Mouse (Mus musculus) MEL (cell line): ENCODE results near the gene Rexo4.

Experiments
- CTCF ChIP-seq, 3 experiments: IDR thresholded peaks in 2 of 3; conservative IDR thresholded peaks in 1 of 3; 2 replicates each; pipeline ENCODE4 v1.5.1; 2011 to 2012; ENCODE audit warnings: low read length in 3 of 3, low read depth in 2 of 3, mild to moderate bottlenecking in 2 of 3, improper control_type of control experiment in 1 of 3, inconsistent platforms in 1 of 3, mixed read lengths in 1 of 3, moderate library complexity in 1 of 3; ENCODE audit not compliant: control insufficient read depth in 1 of 3, insufficient read depth in 1 of 3, poor library complexity in 1 of 3, severe bottlenecking in 1 of 3
- EP300 ChIP-seq, 2 experiments: IDR thresholded peaks; 2 replicates each; pipeline ENCODE4 v1.6.1; 2011; ENCODE audit warnings: improper control_type of control experiment in 2 of 2, low read length in 2 of 2, low read depth in 1 of 2, mild to moderate bottlenecking in 1 of 2
- HCFC1 ChIP-seq: IDR thresholded peaks from 2 replicates; pipeline ENCODE4 v1.6.1; 2012; ENCODE audit warnings: low read depth, mild to moderate bottlenecking, inconsistent platforms, low read length, improper control_type of control experiment, moderate library complexity
- MAFK ChIP-seq: IDR thresholded peaks from 2 replicates; pipeline ENCODE4 v1.6.1; 2011; ENCODE audit warnings: low read depth, mild to moderate bottlenecking, low read length, improper control_type of control experiment, borderline replicate concordance
- MXI1 ChIP-seq: IDR thresholded peaks from 2 replicates; pipeline ENCODE4 v1.6.1; 2011; ENCODE audit warnings: mild to moderate bottlenecking, low read depth, low read length, improper control_type of control experiment
- MYB ChIP-seq: IDR thresholded peaks from 2 replicates; pipeline ENCODE4 v1.6.1; 2011; ENCODE audit warnings: mild to moderate bottlenecking, low read depth, low read length, improper control_type of control experiment
- NRF1 ChIP-seq: IDR thresholded peaks from 2 replicates; pipeline ENCODE4 v1.6.1; 2014; ENCODE audit warnings: low read depth, mild to moderate bottlenecking, inconsistent platforms, low read length, improper control_type of control experiment, moderate library complexity; ENCODE audit not compliant: poor library complexity, insufficient read depth, severe bottlenecking
- POLR2A ChIP-seq, 2 experiments: IDR thresholded peaks; 2 replicates each; pipeline ENCODE4 v1.6.1; 2011 to 2012; ENCODE audit warnings: low read length in 2 of 2, mild to moderate bottlenecking in 2 of 2, control low read depth in 1 of 2, improper control_type of control experiment in 1 of 2, low read depth in 1 of 2, moderate library complexity in 1 of 2; ENCODE audit not compliant: control insufficient read depth in 1 of 2, insufficient read depth in 1 of 2, poor library complexity in 1 of 2
- POLR2AphosphoS2 ChIP-seq: IDR thresholded peaks from 2 replicates; pipeline ENCODE4 v1.6.1; 2011; ENCODE audit warnings: low read length, improper control_type of control experiment
- POLR2AphosphoS5 ChIP-seq: IDR thresholded peaks from 2 replicates; pipeline ENCODE4 v1.6.1; 2012; ENCODE audit warnings: low read depth, borderline replicate concordance, mild to moderate bottlenecking, inconsistent platforms, low read length, moderate library complexity, mixed read lengths
- RCOR1 ChIP-seq: IDR thresholded peaks from 2 replicates; pipeline ENCODE4 v1.6.1; 2012; ENCODE audit warnings: low read depth, mild to moderate bottlenecking, inconsistent platforms, low read length, improper control_type of control experiment
- TAL1 ChIP-seq: IDR thresholded peaks from 2 replicates; pipeline ENCODE4 v1.6.1; 2012; ENCODE audit warnings: mild to moderate bottlenecking, inconsistent platforms, low read length, moderate library complexity, mixed read lengths

DNA sequence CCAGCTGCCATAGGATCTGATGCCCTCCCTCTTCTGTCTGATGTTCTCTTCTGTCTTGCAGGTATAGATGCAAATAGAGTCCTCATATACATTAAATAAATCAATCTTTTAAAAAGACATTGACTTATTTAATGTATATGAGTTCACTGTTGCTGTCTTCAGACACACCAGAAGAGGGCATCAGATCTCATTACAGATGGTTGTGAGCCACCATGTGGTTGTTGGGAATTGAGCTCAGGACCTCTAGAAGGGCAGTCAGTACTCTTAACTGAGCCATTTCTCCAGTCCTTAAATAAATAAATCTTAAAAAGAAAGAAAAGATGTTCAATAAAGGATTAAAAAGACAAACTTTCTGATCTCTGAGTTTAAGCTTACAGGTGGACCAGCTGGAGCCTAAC, 54.8 kb downstream of the Rexo4 start:
- TF ChIP-seq MXI1 (peak; percentile 55; the same call in 1 of the 2 replicates), EP300 (IDR thresholded peaks at IDR 0.05; ENCODE audit: low read depth in 1 of 2, low read length in 2 of 2) (no peak), RCOR1 (no peak), TAL1 (no peak), NRF1 (no peak), MAFK (no peak), CTCF (IDR thresholded peaks at IDR 0.05 in 2 of 3, conservative IDR thresholded peaks at IDR 0.05 in 1 of 3; ENCODE audit: control insufficient read depth in 1 of 3, insufficient read depth in 1 of 3, low read depth in 2 of 3, low read length in 3 of 3, poor library complexity in 1 of 3, severe bottlenecking in 1 of 3) (peak; percentile 7 to 57 (median 32); a peak in 4 of 6 replicates), POLR2A (IDR thresholded peaks at IDR 0.05; ENCODE audit: control insufficient read depth in 1 of 2, insufficient read depth in 1 of 2, low read depth in 1 of 2, low read length in 2 of 2, poor library complexity in 1 of 2) (no peak), HCFC1 (no peak), MYB (no peak), POLR2AphosphoS2 (no peak), POLR2AphosphoS5 (no peak)
